Mouse (Mus musculus) lung, adult 18-20 months (tissue): ENCODE measurements around the gene Nfia.

ENCODE experiments used
- DNase-seq, 2 experiments: peaks; one replicate each; pipeline ENCODE4 v3.0.0; 2022; ENCODE audit warnings: mixed read lengths in 2 of 2

Nfia gene

DNA sequence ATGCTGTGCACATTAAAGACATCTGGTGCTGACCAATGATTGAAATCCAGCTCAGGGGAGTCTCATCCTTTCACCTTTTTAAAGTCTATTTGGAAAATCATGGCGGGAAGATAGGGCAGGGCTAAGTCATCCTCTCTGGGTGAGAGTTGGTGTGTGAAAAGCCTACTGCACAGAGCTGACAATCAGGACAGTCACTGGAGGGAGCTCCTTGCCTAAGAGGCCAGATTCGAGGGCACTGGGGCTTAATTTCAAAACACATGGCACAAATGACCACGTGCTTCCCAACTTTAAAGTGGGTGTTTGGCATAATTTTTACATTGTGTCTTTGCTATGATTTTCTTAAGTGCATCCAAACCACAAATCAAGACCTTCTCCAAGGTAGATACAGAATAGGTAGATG lies 146.1 kb downstream of the Nfia start:
- DNase-seq: no peak

DNA sequence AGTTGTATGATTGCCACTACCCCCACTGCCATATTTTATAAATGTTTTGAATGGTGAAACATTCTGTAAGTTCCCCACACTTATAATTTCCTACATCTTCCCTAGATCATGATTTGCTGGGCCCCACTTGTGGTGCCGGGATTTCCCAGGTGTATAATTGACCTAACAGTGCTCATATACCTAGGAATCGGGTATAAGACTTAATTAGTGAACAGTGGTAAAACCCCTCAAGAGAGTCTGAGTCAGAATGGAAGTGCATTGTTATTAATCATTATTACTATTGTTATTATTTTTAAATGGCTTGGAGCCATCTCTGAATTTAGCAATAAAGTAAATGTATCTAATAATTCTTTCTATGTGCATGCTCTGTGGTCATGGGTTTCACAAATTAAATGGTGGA lies 147.2 kb downstream of the Nfia start:
- no peak for DNase-seq

DNA sequence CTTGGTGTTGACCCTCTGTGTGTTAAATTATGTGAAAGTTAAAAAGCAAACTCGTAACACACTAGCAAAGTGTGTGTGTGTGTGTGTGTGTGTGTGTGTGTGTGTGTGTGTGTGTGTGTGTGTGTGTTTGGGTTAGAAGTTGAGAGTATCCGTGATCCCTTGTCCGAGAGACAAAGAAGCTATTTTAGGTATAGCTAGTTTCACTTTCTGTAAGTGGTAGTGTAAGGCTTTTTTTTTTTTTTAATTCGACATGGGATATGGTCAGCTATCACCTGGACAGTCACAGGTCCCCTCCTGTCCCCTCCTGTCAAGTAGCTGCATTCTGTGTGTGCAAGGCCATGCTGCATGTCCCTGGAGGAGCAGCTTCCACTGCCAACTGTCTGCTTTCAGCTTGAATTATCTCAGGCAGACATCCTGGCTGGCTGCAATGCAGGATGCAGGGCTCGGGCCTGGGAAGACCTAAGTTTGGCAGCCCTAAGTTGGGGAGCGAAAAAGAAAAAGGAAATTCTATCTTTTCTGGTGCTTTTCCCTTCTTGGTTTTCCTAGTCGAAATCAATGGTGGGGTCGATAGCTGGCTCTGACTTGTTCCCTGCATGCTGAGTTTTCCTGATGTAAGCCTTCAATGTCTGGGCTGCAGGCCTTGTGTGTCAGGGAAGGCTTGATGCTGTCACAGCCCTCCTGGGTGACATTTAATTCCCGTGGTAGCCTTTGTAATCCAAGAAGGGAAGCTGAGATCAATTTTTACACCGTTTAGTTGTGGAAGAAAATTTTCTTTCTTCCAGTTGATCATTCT lies 147.9 kb downstream of the Nfia start:
- DNase-seq: peak in 1 of 2 experiments; percentile 25

DNA sequence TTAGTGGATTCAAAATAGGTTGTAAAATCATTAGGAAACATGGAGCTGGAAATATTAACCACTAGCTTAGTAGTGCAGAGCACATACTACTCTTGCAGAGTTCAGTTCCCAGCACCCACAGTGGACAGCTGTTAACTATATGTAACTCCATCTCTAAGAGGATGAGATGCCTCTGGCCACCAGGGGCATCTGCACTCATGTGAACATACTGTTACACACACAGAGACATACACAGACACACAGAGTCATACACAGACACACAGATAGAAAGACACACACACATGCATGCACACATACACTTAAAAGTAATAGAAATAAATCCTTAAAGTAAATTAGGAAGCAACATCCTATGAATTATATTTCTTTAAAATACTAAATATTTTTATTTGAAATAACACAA lies 149.1 kb downstream of the Nfia start:
- no peak for DNase-seq

DNA sequence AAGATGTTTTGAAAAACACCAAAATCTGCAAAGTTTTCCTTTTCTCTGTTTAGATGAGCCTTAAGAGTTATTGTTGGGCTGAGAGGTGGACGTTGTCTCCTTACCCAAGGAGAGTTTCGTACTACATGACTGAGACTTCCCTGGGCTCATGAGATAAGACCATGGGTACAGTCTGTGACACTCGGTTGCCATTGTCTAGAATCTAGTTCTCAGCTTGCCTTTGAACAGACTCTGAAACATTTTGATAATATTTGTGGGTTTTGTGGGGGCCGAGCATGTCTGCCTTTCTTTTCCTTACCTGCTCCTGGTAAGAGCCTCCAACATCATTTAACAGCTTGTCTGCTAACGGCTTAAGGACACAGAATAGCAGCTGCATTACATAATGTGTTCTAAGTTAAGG lies 150.7 kb downstream of the Nfia start:
- DNase-seq: no peak

DNA sequence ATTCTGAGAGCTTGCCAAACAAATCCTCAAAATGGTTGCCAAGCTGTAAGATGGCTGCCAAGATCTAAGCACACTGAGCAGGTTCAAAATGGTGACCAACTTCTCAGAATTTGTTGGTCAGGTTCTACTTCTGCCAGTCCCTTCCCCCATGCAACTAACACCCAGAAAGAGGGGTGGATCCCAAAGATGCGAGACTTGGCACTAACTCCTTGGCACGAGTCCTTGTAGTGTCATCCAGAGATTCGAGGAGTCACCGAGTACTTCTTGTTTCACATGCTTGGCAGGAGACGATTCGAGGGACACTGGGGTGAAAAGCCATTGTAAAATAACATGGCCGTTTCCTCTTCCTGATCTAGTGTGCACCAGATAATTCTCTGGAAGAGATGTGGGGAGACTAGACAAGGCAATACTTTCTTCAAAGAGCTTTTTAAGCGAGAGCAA lies 151.4 kb downstream of the Nfia start:
- peak; percentile 70 to 79 for DNase-seq

DNA sequence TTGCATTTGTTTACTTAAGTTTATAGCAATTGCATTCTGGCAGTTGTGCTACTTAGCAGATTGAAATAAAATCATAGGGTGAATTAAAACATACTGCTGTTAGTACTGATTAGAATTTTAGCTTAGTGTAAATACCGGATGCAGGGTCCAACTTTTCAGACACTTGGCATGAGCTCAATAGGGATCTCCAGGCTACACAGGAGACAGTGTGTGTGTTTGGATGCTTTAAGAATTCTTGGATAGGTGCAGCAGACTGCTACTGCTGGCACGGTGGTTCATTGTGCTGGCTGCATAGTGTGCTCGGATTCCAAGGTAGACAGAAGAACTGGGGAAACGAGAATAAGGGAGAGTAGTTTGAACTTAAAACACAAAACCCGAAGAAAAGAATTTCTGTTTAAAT lies 151.9 kb downstream of the Nfia start:
- peak in 1 of 2 experiments; percentile 15 for DNase-seq

DNA sequence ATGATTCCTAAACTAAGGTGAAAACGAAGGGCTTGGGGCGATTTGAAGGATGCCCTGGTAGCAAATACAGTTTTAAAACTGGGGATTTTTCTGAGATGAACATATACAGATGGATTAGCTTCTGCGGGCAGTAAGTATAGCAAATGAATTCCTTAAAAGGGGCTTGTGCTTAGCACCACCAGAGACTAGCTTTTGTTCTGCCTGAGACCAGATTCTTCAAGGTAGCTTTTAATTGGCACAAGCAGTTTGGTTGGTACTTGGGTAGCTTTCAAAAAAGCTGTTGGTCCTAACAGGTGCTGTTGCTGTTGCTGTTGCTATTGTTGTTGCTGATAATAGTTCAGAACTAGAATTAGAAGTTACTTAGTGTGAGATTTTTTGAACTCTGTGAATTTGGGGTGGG lies 152.3 kb downstream of the Nfia start:
- no peak for DNase-seq

DNA sequence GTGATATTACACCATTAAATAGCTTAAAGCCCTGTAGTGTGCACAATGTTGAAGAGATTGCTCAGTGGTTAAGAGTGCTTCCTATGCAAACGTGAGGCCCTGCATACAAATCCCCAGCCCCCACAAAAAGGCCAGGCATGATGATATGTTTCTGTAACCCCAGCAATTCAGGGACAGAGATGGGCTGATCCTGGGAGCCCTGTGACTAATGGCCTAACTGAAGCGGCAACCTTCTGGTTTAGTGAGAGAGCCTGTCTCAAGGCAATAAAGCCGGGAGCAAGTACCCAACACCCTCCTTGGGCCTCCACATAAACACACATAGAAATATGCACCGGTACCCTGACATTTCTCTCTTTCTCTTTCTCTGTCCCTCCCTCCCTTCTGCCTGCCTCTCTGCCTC lies 153.1 kb downstream of the Nfia start:
- no peak for DNase-seq

DNA sequence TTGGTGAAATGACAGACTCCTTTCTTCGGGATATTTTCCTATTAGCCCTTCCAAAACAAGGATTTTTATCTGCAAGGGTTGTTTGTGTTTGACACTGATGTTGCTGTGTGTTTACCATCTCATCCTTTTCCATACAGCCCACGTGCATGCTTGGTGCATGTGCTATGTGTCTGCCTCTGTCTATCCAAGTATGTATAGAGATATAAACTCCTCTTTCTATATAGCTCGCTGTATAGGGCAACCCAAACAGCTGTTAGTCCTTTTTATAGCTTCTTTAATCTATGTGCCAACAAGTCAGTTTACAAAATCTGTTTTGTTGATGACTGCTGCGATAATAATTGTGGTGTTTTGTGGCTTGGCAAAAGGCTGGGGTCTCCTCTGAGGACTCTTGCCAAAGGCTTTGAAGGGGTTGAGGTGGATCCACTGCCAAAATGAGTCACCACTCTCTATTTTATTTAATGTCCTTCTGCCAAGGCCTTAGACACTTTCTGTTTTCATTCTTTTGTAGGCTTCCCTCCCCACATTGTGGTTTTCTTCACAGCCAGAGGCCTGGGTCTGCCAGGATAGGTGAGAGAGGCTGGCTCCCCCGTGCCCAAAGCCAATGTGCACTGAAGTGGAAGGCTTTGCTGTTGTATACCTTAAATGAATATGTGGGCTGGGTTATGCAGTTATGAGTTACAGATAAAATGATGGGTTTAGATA lies 154.2 kb downstream of the Nfia start:
- peak in 1 of 2 experiments; percentile 18 for DNase-seq

DNA sequence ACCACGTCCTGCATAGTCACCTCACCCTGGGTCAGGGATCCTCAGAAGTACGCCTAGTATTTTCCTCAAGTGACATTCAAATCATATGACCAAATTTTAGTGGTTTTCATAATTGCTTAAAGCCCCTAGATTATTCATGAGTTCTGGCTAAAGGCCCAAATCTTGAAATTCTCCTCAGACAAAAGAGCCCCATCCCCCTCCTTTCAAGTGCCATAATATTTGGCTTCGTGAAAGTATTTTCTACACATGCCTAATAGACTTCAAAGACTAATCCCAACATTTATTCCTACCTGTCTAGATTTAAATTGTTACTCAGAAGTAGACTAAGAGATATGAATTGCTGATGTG lies 154.7 kb downstream of the Nfia start:
- DNase-seq: no peak

DNA sequence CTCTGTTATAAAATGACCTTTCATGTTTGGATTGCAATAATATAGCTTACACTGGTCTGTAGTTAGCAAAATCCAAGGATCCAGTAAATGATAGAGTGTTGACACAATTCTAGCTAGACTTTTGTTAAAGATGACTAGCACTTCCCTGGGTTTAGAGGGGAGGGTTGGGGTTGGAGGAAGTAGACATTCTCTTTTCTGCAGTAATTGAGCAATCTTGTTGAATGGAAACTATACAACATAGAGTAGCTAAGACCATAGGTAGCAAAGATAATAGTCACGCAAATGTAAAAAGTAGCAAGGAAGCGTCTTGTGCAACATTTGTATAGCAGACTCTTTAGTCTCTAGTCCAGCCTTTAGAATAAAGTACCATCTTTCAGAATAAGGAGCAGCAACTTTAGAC lies 163.8 kb downstream of the Nfia start:
- no peak for DNase-seq

DNA sequence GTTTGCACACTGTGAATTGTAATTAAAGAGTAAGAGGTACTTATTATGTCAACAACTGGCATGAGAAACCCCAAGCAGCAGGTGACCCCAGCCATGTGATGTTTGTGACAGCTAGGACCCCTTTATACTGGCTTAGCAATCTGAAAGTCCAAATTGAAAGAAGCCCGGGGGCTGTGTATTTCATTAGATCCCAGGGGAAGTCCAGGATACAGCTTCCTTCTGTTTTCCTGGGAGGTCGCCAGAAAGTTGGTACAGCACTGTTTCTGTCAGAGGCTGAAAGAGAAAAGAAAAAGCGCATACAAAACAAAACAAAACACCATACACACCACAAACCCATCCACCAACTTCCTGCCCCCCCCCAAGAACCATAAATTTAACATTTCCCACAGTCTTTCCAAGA lies 164.4 kb downstream of the Nfia start:
- no peak for DNase-seq

DNA sequence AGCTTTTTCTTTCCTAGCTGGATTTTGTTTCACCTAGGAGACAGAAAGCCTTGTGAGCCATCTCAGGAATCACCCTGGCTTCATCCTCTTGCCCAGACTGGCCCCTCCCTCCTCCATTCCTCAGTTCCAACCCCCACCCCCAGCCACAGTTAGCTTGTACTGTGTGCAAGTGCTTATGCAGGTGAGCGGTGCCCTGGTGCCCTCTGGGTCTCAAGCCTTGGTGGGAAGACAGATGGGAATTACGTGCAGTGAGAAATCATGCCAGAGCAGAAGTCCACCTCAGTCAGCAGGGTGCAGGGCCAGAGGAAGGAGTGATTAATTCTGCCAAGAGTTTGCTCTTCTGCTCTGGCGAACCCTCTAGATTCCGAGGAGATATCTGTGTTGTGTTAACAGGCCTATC lies 167.0 kb downstream of the Nfia start:
- no peak for DNase-seq

DNA sequence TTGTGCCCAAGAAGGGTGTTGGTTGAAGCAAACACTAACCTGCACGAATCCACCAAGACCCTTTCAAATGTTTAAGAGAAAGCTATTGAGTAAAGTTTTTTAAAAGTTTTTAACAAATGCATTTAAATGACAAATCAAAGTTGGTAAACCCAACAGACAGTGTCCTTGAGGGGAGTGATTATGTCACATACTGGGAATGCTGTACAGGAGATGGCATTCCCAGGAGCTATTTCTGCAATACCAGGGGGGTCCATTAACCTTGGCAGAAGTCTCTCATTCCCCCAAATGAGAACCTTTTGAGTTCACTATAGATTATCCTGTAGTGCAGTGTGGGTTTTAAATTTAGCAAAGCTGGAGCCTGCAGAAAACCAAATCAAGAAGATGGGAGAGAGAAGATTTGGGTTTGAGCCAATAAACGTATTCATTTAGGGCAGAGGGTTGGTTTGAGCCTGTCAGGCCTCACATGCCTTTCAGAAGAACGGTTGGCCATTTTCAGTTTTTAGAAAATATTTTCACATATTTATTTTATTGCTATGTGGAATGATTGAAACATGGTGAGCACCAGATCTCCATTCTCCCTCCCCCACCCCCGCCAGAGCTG lies 167.5 kb downstream of the Nfia start:
- no peak for DNase-seq

DNA sequence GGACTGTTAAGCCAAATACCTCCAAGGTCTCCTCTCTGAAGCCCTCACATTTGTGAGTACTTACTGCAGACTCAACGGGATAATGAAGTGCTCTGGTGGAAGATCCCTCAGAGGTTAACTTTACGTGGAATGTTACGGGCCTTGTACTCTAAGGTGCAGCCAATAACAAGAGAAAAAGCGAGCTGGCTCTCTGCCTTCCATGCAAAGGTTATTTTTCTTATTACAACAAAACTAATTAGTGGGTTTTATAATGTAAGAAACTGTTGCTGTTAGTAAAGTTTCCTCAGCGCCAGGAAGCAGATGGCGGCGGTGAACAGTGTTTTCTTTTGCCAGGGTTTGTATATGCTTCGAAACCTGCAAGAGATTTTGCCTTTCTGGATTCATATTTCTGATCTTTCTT lies 169.1 kb downstream of the Nfia start:
- no peak for DNase-seq

DNA sequence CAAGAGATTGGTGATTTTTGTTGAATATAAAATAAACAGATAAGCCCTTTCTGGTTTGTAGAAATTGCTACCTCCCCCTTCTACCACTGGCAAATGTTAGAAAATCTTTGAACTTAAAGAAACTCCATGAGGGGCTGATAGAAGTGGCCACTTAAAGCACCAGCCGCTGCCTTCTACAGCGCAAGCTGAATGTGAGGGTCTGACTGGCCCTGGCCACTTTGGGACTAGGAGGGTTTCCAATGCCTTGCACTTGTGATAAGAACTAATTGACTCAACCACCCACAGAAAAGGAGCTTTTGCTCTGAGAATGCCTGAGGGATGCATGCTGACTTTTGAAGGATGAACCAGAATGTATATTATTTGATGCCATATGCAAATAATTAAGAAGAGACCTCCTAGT lies 171.8 kb downstream of the Nfia start:
- no peak for DNase-seq

DNA sequence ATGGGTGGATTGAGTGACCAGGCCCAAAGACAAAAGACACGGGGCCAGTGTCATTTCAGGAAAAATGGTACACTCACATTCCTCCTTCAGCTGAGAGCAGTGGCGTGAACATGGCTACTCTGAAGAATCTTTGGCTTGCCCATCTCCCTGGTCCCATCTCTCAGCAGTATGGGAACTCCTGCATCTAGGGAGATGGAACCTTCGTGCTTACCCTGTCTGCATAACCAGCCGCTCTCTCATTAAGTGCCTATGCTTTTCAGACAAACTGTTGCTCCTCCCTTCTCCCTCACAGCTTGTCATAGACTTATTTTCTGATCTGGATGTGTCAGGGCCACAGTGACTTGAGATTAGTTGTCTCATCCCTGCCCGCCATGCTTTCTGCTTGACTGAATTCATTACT lies 174.9 kb downstream of the Nfia start:
- no peak for DNase-seq

DNA sequence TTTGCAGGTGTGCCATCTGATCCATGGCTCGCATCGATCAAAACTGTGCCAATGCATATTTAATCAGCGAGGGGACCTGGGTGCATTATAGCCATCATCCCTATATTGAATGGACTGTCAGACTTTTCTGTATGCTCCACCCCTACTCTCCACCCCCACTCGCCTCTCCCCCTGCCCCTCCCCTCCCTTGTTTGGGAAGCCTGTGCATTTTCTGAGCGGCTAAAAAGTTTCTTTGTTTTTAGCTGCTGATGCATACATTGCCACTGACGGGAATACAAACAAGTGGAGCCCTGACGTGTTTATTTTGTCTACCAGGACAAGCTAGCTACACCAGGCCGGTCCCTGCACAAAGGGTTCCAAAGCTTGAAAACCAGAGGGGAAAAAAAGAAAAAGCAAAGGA lies 175.7 kb downstream of the Nfia start:
- no peak for DNase-seq

DNA sequence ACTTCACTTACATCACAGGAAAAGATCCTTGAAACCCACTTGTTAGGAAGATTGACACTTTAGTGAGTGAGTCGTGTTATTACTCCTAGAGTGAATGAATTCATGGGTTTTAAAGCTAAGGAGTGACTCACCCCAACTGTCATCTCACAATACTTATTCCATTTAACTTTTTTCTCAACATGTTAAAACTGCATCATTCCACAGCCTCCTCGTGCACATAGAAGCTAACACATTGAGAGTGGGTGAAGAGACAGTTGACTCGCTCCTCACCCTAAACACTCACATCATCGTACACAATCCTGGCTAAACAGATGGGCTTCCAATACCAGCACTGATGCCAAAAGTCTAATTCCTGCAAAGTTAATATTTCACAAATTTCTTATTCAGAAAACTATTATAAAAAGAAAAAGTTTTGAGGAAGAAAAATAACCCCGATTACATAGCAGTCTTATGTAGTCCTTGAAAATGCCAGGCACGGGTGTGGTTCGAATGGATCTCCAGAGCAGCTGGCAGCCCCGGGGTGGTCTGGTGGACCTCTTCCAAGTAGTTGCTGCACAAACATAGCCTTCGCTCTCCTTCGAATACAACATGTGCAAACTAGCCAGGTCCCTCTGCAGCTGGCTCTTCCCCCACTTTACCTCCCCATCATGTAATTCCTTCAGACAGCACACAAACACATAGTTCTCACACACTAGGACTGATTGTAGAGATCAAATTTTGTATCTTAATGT lies 178.0 kb downstream of the Nfia start:
- DNase-seq: no peak

DNA sequence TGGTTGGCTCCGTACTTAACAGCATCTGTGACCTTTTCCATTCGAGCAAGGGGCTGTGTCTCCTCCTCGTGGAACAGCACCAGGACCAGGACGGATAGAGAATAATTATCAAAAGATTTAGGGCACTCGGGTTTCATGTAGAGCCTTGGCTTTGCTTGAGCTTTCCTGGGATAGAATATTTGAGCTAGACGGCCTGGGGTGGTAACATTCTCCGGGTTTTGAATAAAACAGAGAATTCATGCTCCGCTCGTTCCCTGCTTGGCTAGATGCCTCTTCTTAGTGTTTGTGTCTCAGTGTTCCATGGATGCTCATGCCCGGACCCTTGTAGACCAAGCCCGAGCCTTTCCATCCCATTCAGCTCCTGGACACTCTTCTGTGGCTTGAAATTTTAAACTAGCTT lies 181.4 kb downstream of the Nfia start:
- DNase-seq: no peak

DNA sequence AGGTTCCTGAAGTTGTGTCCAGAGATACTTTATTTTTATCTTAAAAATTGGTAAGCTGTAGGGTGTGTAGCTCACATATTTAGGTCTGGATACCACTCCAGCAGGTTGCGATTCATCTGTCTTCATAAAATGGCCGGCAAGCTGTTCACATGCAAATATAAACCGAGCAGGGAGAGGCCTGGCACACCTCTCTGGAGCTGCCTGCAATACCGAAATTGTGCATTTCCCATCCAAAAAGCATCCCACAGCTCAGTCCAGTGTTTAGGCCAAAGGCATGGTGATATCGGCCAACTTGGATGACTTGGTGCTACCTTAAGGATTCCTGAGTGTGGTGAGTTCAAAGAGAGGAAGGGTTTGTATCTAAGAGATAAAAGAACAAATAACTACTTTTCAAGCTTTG lies 185.6 kb downstream of the Nfia start:
- no peak for DNase-seq

DNA sequence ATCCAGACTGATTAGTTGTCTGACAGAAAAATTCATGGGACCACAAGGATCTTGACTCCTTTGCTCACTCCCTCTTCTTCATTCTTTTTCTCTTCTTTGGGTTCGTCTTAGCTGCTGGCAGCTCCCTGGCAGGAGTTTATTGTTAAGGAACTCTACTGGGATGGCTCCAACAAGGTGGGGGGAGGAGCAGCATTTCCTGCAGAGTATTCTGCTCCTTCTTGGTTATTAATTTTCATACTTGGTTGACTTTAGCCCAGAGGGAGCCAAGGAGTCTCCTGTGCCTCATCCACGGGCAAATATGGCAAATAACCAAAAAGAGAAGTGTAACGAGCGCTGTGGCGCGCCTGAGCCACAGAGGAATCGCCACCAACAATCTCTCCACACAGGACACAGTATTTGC lies 190.3 kb downstream of the Nfia start:
- DNase-seq: no peak

DNA sequence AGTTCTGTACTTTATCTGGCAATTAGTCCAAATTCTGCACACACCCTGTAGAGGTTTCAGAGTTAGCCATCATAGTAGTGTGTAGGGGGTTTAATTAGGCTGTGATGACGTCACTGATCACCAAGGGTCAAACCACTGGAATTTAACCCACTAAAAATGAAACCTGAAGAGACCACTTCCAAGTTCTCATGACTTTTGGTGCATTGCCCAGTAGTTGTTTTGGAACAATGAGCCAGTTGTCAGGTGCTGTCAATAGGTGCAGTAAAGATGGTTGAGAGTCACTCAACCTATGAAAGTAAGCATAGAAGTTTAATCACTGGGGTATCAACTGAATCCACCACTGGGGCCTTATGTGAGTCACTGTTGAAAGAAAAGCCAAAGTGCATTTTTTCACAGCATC lies 191.4 kb downstream of the Nfia start:
- no peak for DNase-seq
